9 mouse cellular contexts compared by ENCODE assay signal in the genomic region with DNA sequence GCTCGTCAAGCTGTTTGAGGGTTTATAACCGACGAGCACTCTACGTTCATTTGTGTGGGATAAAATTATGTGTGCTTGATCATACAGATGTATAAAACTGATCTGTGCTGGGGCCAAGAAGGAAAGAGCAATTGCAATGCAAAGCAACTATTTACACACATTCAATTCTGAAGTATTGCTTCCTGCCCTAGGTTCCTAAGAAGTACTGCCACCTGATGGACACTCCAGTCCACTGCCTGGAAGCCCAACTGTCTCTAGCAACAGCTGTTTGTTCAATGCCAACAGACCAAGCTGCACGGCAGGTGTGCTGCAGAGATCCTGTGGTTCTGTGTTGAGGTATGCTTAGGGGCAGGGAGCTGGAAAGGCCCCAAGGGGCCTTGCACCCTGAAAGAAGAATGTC.
A peak's percentile ranks its signal among the peaks of the same experiment; 100 is the strongest.
DNase-seq lines count a peak whose midpoint lies in the region; ATAC-seq and TF ChIP-seq lines count a peak whose summit lies in the region.
"Had no signal": no experiment of that assay in that cellular context is flagged by ENCODE, and none has a peak within 500 bp of the region (broad histone marks: within the 10 kb centered on the region; RNA-seq: fewer than 3 reads in every experiment).

No protein-coding gene starts in this region.

- no peak overlapping the region for H3K27ac ChIP-seq in testis, adult 2 months (ENCODE audit: control insufficient read depth, insufficient read depth, low read depth, low read length)
- H3K27ac ChIP-seq: heart, embryonic 13.5 days had no signal

- no peaks in the 10 kb centered on the region for H3K27me3 ChIP-seq in testis, adult 2 months (ENCODE audit: control insufficient read depth, insufficient read depth, low read length)
- H3K27me3 ChIP-seq: heart, embryonic 13.5 days had no signal

- no peak overlapping the region for H3K4me3 ChIP-seq in testis, adult 2 months (ENCODE audit: control insufficient read depth, low read depth, low read length)
- H3K4me3 ChIP-seq: heart, embryonic 13.5 days had no signal

- TF ChIP-seq POLR2A in testis, adult 2 months (IDR thresholded peaks at IDR 0.05; ENCODE audit: control insufficient read depth, low read depth, low read length) = no peak

- H3K36me3 ChIP-seq in testis, adult 2 months (ENCODE audit: control insufficient read depth, insufficient read depth, low read length) = no peaks in the 10 kb centered on the region

- peak; percentile 55 for DNase-seq in embryo, embryonic 10 days (ENCODE audit: low spot score)
- DNase-seq in embryo, embryonic 9.5 days (ENCODE audit: extremely low spot score) = no peak
- no peak for DNase-seq in testis, postnatal 14 days (ENCODE audit: low spot score)
- peak; percentile 72 for DNase-seq in lung, postnatal 36 days
- no peak for DNase-seq in left cerebral cortex, adult 8-10 months (ENCODE audit: low spot score in 2 of 2)

- no peaks in the 10 kb centered on the region for H3K4me1 ChIP-seq in testis, adult 2 months (ENCODE audit: control insufficient read depth, insufficient read depth, low read length)
- H3K4me1 ChIP-seq: heart, embryonic 13.5 days had no signal

- peak; percentile 49 to 64; a peak in 2 of 4 replicates for ATAC-seq in hematopoietic stem cell, adult 5-6 weeks (replicated peaks in 1 of 2; ENCODE audit: insufficient read depth in 1 of 2, low FRiP score in 2 of 2, low TSS enrichment in 1 of 2, low read depth in 1 of 2, poor library complexity in 2 of 2, severe bottlenecking in 2 of 2)
- no peak for ATAC-seq in erythroblast, adult 5-6 weeks (replicated peaks; ENCODE audit: low FRiP score, poor library complexity, severe bottlenecking)

- TF ChIP-seq CTCF in testis, adult 2 months (IDR thresholded peaks at IDR 0.05; ENCODE audit: control insufficient read depth, insufficient read depth, insufficient replicate concordance, low read depth, low read length) = peak; percentile 15; the same call in 1 of the 2 replicates

Comparison
In these comparisons a context has a peak if more than half of its experiments do, and no peak if none do; other contexts are left out.
1. DNase-seq: peak in embryo, embryonic 10 days (single experiment) and lung, postnatal 36 days (single experiment); none in embryo, embryonic 9.5 days (single experiment), testis, postnatal 14 days (single experiment) and left cerebral cortex, adult 8-10 months (0 of 2).